19 mouse cellular contexts compared by ENCODE assay signal in the genomic region with DNA sequence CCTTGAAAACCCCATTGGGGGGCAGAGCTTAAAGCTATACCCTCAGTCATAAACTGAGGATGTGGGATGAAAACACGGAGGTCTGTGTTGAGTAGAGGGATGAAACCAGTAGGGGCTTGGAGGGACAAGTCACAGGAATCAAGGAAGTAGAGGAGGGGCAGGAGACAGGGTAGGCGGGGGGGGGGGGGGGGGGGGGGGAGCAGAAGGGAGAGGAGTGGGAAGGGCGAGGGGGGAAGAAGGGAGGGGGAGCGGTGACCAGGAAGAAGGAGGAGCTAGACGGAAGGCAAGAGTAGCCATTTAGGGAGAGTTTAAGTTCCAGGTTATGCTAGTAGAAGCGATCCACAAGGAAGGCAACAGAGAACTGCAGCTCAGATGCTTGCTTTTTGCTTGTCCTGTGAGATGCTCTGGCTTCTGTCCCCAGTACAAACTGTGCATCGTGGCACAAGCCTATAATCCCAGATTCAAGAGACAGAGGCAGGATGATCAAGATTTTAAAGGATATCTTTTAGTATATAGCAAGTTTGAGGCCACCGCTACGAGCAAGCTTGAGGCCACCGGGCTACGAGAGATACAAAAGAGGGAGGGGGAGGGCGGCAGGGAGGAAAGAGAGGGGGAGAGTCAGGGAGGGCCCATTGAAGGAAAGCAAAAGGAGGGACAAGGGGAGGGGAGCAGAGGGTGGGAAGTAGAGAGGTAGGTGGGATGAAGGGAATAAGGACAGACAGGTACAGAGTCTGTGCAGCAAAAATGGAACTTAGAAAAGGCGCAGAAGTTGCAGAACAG. TPM values are rescaled to one million over a fixed set of nuclear protein-coding genes. Genes with fewer than 3 reads are reported as not detected.
DNase-seq lines count a peak whose midpoint lies in the region; ATAC-seq and TF ChIP-seq lines count a peak whose summit lies in the region.
"Had no signal": no experiment of that assay in that cellular context is flagged by ENCODE, and none has a peak within 500 bp of the region (broad histone marks: within the 10 kb centered on the region; RNA-seq: fewer than 3 reads in every experiment).

No protein-coding gene starts in this region.

- no peak overlapping the region for H3K9ac ChIP-seq in heart, embryonic 13.5 days
- H3K9ac ChIP-seq in lung, postnatal 0 days (replicated peaks; ENCODE audit: low read depth) = no peak overlapping the region
- H3K9ac ChIP-seq: forebrain, embryonic 15.5 days had no signal

- H3K4me2 ChIP-seq in heart, embryonic 13.5 days = peak overlapping the region; percentile 55
- H3K4me2 ChIP-seq in lung, postnatal 0 days (replicated peaks; ENCODE audit: low read depth, low read length) = no peak overlapping the region
- H3K4me2 ChIP-seq: forebrain, embryonic 15.5 days had no signal

- DNase-seq in heart, postnatal 4 days = no peak
- DNase-seq in lung, postnatal 0 days (ENCODE audit: low spot score) = peak; percentile 25
- no peak for DNase-seq in lung, adult 2 months
- peak; percentile 84 for DNase-seq in ZHBTc4 (ENCODE audit: low read depth, low spot score)
- no peak for DNase-seq in left cerebral cortex, adult 18-20 months (ENCODE audit: low spot score in 2 of 2)
- no peak for DNase-seq in spleen, adult 18-20 months
- DNase-seq: adrenal gland, postnatal 10 days; cerebellum, adult 8-10 months; gastrocnemius, postnatal 25 days; kidney, adult 8-10 months; layer of hippocampus, adult 9-11 months; lung, adult 18-20 months; right cerebral cortex, postnatal 14 days had no signal

- H3K4me3 ChIP-seq in heart, embryonic 13.5 days = no peak overlapping the region; the same call in 1 of the 2 replicates
- no peak overlapping the region for H3K4me3 ChIP-seq in lung, postnatal 0 days (ENCODE audit: low read depth, low read length)
- no peak overlapping the region for H3K4me3 ChIP-seq in lung, adult 2 months (replicated peaks; ENCODE audit: extremely low read depth, low read depth, low read length)
- H3K4me3 ChIP-seq: forebrain, embryonic 15.5 days; midbrain, embryonic 10.5 days had no signal

- no peak for TF ChIP-seq CTCF in lung, postnatal 0 days (IDR thresholded peaks at IDR 0.05)
- no peak for TF ChIP-seq CTCF in lung, adult 2 months (IDR thresholded peaks at IDR 0.05; ENCODE audit: insufficient read depth, low read length)

- TF ChIP-seq POLR2A in lung, adult 2 months (IDR thresholded peaks at IDR 0.05; ENCODE audit: borderline replicate concordance, extremely low read depth, low read depth, low read length) = no peak

- no peaks in the 10 kb centered on the region for H3K36me3 ChIP-seq in heart, embryonic 13.5 days
- H3K36me3 ChIP-seq in lung, postnatal 0 days (ENCODE audit: insufficient read depth, low read length) = no peaks in the 10 kb centered on the region
- H3K36me3 ChIP-seq: forebrain, embryonic 15.5 days; midbrain, embryonic 10.5 days had no signal

- TF ChIP-seq EP300 in lung, postnatal 0 days (IDR thresholded peaks at IDR 0.05) = no peak

- H3K9me3 ChIP-seq in heart, embryonic 13.5 days = no peaks in the 10 kb centered on the region
- no peaks in the 10 kb centered on the region for H3K9me3 ChIP-seq in lung, postnatal 0 days (ENCODE audit: low read length)
- H3K9me3 ChIP-seq: forebrain, embryonic 15.5 days; midbrain, embryonic 10.5 days had no signal

- no peak; the same call in 1 of the 2 replicates for ATAC-seq in heart, embryonic 13.5 days (ENCODE audit: extremely low read depth, insufficient number of reproducible peaks, low FRiP score, low TSS enrichment)
- ATAC-seq in lung, postnatal 0 days = no peak
- ATAC-seq in megakaryocyte, adult 5-6 weeks (ENCODE audit: poor library complexity, severe bottlenecking) = peak; percentile 31; the same call in 1 of the 2 replicates
- ATAC-seq: forebrain, embryonic 15.5 days; hindbrain, postnatal 0 days had no signal

- peaks cover 6% of the 10 kb centered on the region for H3K4me1 ChIP-seq in heart, embryonic 13.5 days
- H3K4me1 ChIP-seq in lung, postnatal 0 days (ENCODE audit: insufficient read depth, low read depth, low read length) = no peaks in the 10 kb centered on the region
- H3K4me1 ChIP-seq in lung, adult 2 months (ENCODE audit: control insufficient read depth, insufficient read depth, low read length) = peaks cover 2% of the 10 kb centered on the region; the same call in 1 of the 2 replicates
- H3K4me1 ChIP-seq: forebrain, embryonic 15.5 days; midbrain, embryonic 10.5 days had no signal

- no peaks in the 10 kb centered on the region for H3K27me3 ChIP-seq in heart, embryonic 13.5 days (replicated peaks)
- H3K27me3 ChIP-seq in lung, postnatal 0 days (replicated peaks; ENCODE audit: insufficient read depth, low read length) = no peaks in the 10 kb centered on the region
- H3K27me3 ChIP-seq: CH12.LX; forebrain, embryonic 15.5 days had no signal

- no peak overlapping the region for H3K27ac ChIP-seq in heart, embryonic 13.5 days (replicated peaks)
- no peak overlapping the region for H3K27ac ChIP-seq in lung, postnatal 0 days (ENCODE audit: low read length)
- H3K27ac ChIP-seq: forebrain, embryonic 15.5 days; hindbrain, postnatal 0 days; midbrain, embryonic 10.5 days had no signal

- WGBS in heart, embryonic 13.5 days = 39% methylated on average over 12 of the region's 13 CpGs
- WGBS in lung, postnatal 0 days = 44% methylated on average over 9 of the region's 13 CpGs
- WGBS in lung, adult 2 months = 56% methylated on average over 11 of the region's 13 CpGs

RNA-seq across cellular contexts. Expression of a gene that starts 58.4 kb away (rescaled TPM):
- 12.4 and 13.5 TPM in 2 replicates for polyA plus RNA-seq in heart, embryonic 13.5 days (2015; fragmentation: Nextera tagmentation; extraction: Ambion mirVana)
- 10 to 100 TPM; 37.8 to 43.5 TPM for total RNA-seq in heart, postnatal 4 days (2021)
- polyA plus RNA-seq in lung, postnatal 0 days (2015; fragmentation: Nextera tagmentation; extraction: Ambion mirVana) = 6.0 and 7.7 TPM in 2 replicates
- 13.2 and 14.3 TPM in 2 replicates for polyA plus RNA-seq in lung, adult 2 months (2012; rRNA removed)
- 23.4 and 26.5 TPM in 2 replicates for total RNA-seq in megakaryocyte, adult 5-6 weeks (2015)
- total RNA-seq in megakaryocyte, adult 5-6 weeks (2017) = 17.7 and 20.4 TPM in 2 replicates
- total RNA-seq in left cerebral cortex, adult 18-20 months (2021) = 10 to 100 TPM; 45.8 to 48.6 TPM

Comparison
In these comparisons a context has a peak if more than half of its experiments do, and no peak if none do; other contexts are left out.
1. DNase-seq: peak in lung, postnatal 0 days (single experiment) and ZHBTc4 (single experiment); none in heart, postnatal 4 days (single experiment), lung, adult 2 months (single experiment), left cerebral cortex, adult 18-20 months (0 of 2) and spleen, adult 18-20 months (0 of 2).